Mouse (Mus musculus) CH12.LX (cell line): ENCODE measurements around the gene Raf1.

Experiments used
- CHD1 ChIP-seq: IDR thresholded peaks from 2 replicates; pipeline ENCODE4 v1.6.1; 2012; ENCODE audit warnings: low read depth, low read length, improper control_type of control experiment, inconsistent platforms
- CTCF ChIP-seq, 2 experiments: IDR thresholded peaks in 1 of 2; conservative IDR thresholded peaks in 1 of 2; 2 replicates each; pipeline ENCODE4 v1.5.1; 2011 to 2012; ENCODE audit warnings: low read depth in 2 of 2, low read length in 2 of 2, improper control_type of control experiment in 1 of 2, inconsistent platforms in 1 of 2, mild to moderate bottlenecking in 1 of 2, moderate library complexity in 1 of 2
- E2F4 ChIP-seq: IDR thresholded peaks from 2 replicates; pipeline ENCODE4 v1.6.1; 2011; ENCODE audit warnings: low read depth, low read length, improper control_type of control experiment; ENCODE audit not compliant: insufficient replicate concordance
- EP300 ChIP-seq: IDR thresholded peaks from 2 replicates; pipeline ENCODE4 v1.6.1; 2011; ENCODE audit warnings: low read length, improper control_type of control experiment
- GABPA ChIP-seq: IDR thresholded peaks from 2 replicates; pipeline ENCODE4 v1.6.1; 2012; ENCODE audit warnings: low read depth, low read length, improper control_type of control experiment, inconsistent platforms; ENCODE audit not compliant: insufficient replicate concordance
- HCFC1 ChIP-seq: IDR thresholded peaks from 2 replicates; pipeline ENCODE4 v1.6.1; 2012; ENCODE audit warnings: low read depth, mild to moderate bottlenecking, inconsistent platforms, low read length, improper control_type of control experiment
- IRF4 ChIP-seq: IDR thresholded peaks from 2 replicates; pipeline ENCODE4 v1.6.1; 2014; ENCODE audit warnings: low read depth, mild to moderate bottlenecking, inconsistent platforms, low read length, improper control_type of control experiment
- KAT2A ChIP-seq: IDR thresholded peaks from 2 replicates; pipeline ENCODE4 v1.6.1; 2012; ENCODE audit warnings: low read length, improper control_type of control experiment, inconsistent platforms; ENCODE audit not compliant: insufficient replicate concordance
- MAFK ChIP-seq: IDR thresholded peaks from 2 replicates; pipeline ENCODE4 v1.6.1; 2011; ENCODE audit warnings: low read length, improper control_type of control experiment; ENCODE audit not compliant: insufficient replicate concordance
- MYC ChIP-seq: IDR thresholded peaks from 2 replicates; pipeline ENCODE4 v1.6.1; 2011; ENCODE audit warnings: low read depth, mild to moderate bottlenecking, improper control_type of control experiment, low read length
- POLR2A ChIP-seq: IDR thresholded peaks from 2 replicates; pipeline ENCODE4 v1.6.1; 2011; ENCODE audit warnings: low read depth, mild to moderate bottlenecking, improper control_type of control experiment, low read length
- SMC3 ChIP-seq: IDR thresholded peaks from 2 replicates; pipeline ENCODE4 v1.6.1; 2011; ENCODE audit warnings: low read depth, low read length, improper control_type of control experiment
- TBP ChIP-seq: conservative IDR thresholded peaks from 2 replicates; pipeline ENCODE4 v1.6.1; 2011; ENCODE audit warnings: low read depth, low read length, improper control_type of control experiment
- ZNF384 ChIP-seq: IDR thresholded peaks from 2 replicates; pipeline ENCODE4 v1.6.1; 2012; ENCODE audit warnings: low read depth, low read length, improper control_type of control experiment, inconsistent platforms

- no peak for TF ChIP-seq ZNF384
- no peak for TF ChIP-seq E2F4
- TF ChIP-seq POLR2A, result no peak
- no peak for TF ChIP-seq CTCF (conservative IDR thresholded peaks at IDR 0.05 in 1 of 2, IDR thresholded peaks at IDR 0.05 in 1 of 2; ENCODE audit: low read depth in 2 of 2, low read length in 2 of 2)
- no peak for TF ChIP-seq IRF4
- no peak for TF ChIP-seq SMC3
- TF ChIP-seq GABPA, result no peak
- no peak for TF ChIP-seq CHD1
- no peak for TF ChIP-seq EP300
- no peak for TF ChIP-seq MYC
- no peak for TF ChIP-seq KAT2A
- no peak for TF ChIP-seq TBP
- TF ChIP-seq MAFK, result no peak
- no peak for TF ChIP-seq HCFC1
Measured at GRCm38 (mm10) chr6:115610301-115610700, 66.1 kb downstream of the Raf1 start.
